In the genomic region with DNA sequence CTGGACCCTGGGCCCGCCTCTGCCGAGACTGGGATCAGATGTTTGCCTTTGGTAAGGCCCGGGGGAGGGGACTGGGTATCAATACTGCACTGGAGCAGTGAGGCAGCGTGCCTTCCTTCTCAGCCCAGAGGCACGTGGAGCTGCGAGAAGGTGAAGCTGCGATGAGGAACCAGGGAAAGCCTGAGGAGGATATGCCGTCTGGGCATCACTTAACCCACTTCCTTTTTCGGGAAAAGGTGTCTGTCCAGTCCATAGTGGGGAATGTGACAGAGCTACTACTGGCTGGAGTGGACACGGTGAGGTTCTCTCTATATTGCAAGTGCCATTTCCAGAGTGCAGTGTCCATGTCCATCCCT, we compare ENCODE assay signal across 11 mouse cellular contexts. TPM values are rescaled to one million over a fixed set of nuclear protein-coding genes. Genes with fewer than 3 reads are reported as not detected.
DNase-seq lines count a peak whose midpoint lies in the region; ATAC-seq and TF ChIP-seq lines count a peak whose summit lies in the region.
"Had no signal": no experiment of that assay in that cellular context is flagged by ENCODE, and none has a peak within 500 bp of the region (broad histone marks: within the 10 kb centered on the region; RNA-seq: fewer than 3 reads in every experiment).

No protein-coding gene starts in this region.

- TF ChIP-seq CTCF in forebrain, postnatal 0 days (IDR thresholded peaks at IDR 0.05; ENCODE audit: low read depth) = no peak
- TF ChIP-seq CTCF in liver, postnatal 0 days (IDR thresholded peaks at IDR 0.05; ENCODE audit: low read depth) = no peak

- DNase-seq in forebrain, postnatal 0 days = no peak
- DNase-seq in liver, postnatal 0 days = no peak
- no peak for DNase-seq in cerebellum, adult 11-12 months
- DNase-seq in left cerebral cortex, postnatal 36 days (ENCODE audit: low spot score in 2 of 2) = no peak
- DNase-seq: cerebellum, adult 18-20 months; kidney, adult 8-10 months had no signal

- 0 out of 2 replicates have a peak, but pooled peaks have one; percentile 8 for ATAC-seq in forebrain, embryonic 12.5 days (ENCODE audit: low FRiP score)
- ATAC-seq in forebrain, postnatal 0 days = no peak
- peak; percentile 14; the same call in 1 of the 2 replicates for ATAC-seq in liver, postnatal 0 days
- no peak for ATAC-seq in liver, embryonic 12.5 days
- peak; percentile 71 for ATAC-seq in granulocyte monocyte progenitor cell, adult 5-6 weeks (replicated peaks; ENCODE audit: poor library complexity, severe bottlenecking)
- ATAC-seq in monocyte, adult 5-6 weeks (replicated peaks; ENCODE audit: insufficient number of reproducible peaks, low FRiP score, low TSS enrichment, poor library complexity, severe bottlenecking) = 0 out of 2 replicates have a peak, but pooled peaks have one; percentile 12

- WGBS in forebrain, embryonic 12.5 days = 14% methylated on average over 10 of the region's 10 CpGs
- WGBS in forebrain, postnatal 0 days = 17% methylated on average over 10 of the region's 10 CpGs
- 7% methylated on average over 10 of the region's 10 CpGs for WGBS in liver, postnatal 0 days (ENCODE audit: insufficient replicate concordance)
- 5% methylated on average over 10 of the region's 10 CpGs for WGBS in liver, embryonic 12.5 days (ENCODE audit: insufficient replicate concordance)

- no peak for TF ChIP-seq EP300 in liver, postnatal 0 days (IDR thresholded peaks at IDR 0.05; ENCODE audit: low read depth)

- H3K4me3 ChIP-seq in forebrain, embryonic 12.5 days (replicated peaks) = no peak overlapping the region
- H3K4me3 ChIP-seq in forebrain, postnatal 0 days (ENCODE audit: low read depth, low read length) = no peak overlapping the region
- H3K4me3 ChIP-seq in liver, postnatal 0 days (ENCODE audit: low read depth, low read length) = no peak overlapping the region
- H3K4me3 ChIP-seq in liver, embryonic 12.5 days = no peak overlapping the region
- H3K4me3 ChIP-seq: neural tube, embryonic 13.5 days had no signal

- H3K4me1 ChIP-seq in forebrain, embryonic 12.5 days = peaks cover 10% of the 10 kb centered on the region; the same call in 1 of the 2 replicates
- H3K4me1 ChIP-seq in forebrain, postnatal 0 days (ENCODE audit: insufficient read depth) = no peaks in the 10 kb centered on the region
- H3K4me1 ChIP-seq in liver, postnatal 0 days (ENCODE audit: insufficient read depth) = peaks cover 12% of the 10 kb centered on the region
- 0 out of 2 replicates have a peak, but pooled peaks cover 13% of the 10 kb centered on the region for H3K4me1 ChIP-seq in liver, embryonic 12.5 days

- peaks cover 51% of the 10 kb centered on the region for H3K27me3 ChIP-seq in forebrain, embryonic 12.5 days
- peaks cover 32% of the 10 kb centered on the region for H3K27me3 ChIP-seq in forebrain, postnatal 0 days (ENCODE audit: insufficient read depth, low read length)
- H3K27me3 ChIP-seq in liver, postnatal 0 days (ENCODE audit: insufficient read depth, low read length) = peaks cover 51% of the 10 kb centered on the region
- peaks cover 80% of the 10 kb centered on the region for H3K27me3 ChIP-seq in liver, embryonic 12.5 days (replicated peaks)

- H3K4me2 ChIP-seq in forebrain, embryonic 12.5 days = no peak overlapping the region
- H3K4me2 ChIP-seq in forebrain, postnatal 0 days (ENCODE audit: low read depth) = no peak overlapping the region
- no peak overlapping the region for H3K4me2 ChIP-seq in liver, postnatal 0 days (ENCODE audit: low read depth, low read length)
- H3K4me2 ChIP-seq in liver, embryonic 12.5 days = no peak overlapping the region
- H3K4me2 ChIP-seq: neural tube, embryonic 13.5 days had no signal

- H3K27ac ChIP-seq in forebrain, embryonic 12.5 days = no peak overlapping the region
- H3K27ac ChIP-seq in forebrain, postnatal 0 days (ENCODE audit: low read depth, low read length) = no peak overlapping the region
- H3K27ac ChIP-seq in liver, postnatal 0 days (ENCODE audit: low read depth) = no peak overlapping the region
- no peak overlapping the region for H3K27ac ChIP-seq in liver, embryonic 12.5 days
- H3K27ac ChIP-seq: neural tube, embryonic 13.5 days had no signal

- H3K9me3 ChIP-seq in forebrain, embryonic 12.5 days = no peaks in the 10 kb centered on the region
- no peaks in the 10 kb centered on the region for H3K9me3 ChIP-seq in forebrain, postnatal 0 days (ENCODE audit: low read length)
- H3K9me3 ChIP-seq in liver, postnatal 0 days (ENCODE audit: low read length) = no peaks in the 10 kb centered on the region
- no peaks in the 10 kb centered on the region for H3K9me3 ChIP-seq in liver, embryonic 12.5 days (replicated peaks)
- H3K9me3 ChIP-seq: neural tube, embryonic 13.5 days had no signal

- no peak overlapping the region for H3K9ac ChIP-seq in forebrain, embryonic 12.5 days
- no peak overlapping the region for H3K9ac ChIP-seq in forebrain, postnatal 0 days
- H3K9ac ChIP-seq in liver, postnatal 0 days (replicated peaks) = no peak overlapping the region
- H3K9ac ChIP-seq in liver, embryonic 12.5 days = no peak overlapping the region
- H3K9ac ChIP-seq: neural tube, embryonic 13.5 days had no signal

- intact Hi-C loops in left cerebral cortex, postnatal 36 days (cut with DNase I) = no loop called here

- H3K36me3 ChIP-seq in forebrain, embryonic 12.5 days (replicated peaks) = peaks cover 18% of the 10 kb centered on the region
- peaks cover 18% of the 10 kb centered on the region for H3K36me3 ChIP-seq in forebrain, postnatal 0 days (ENCODE audit: insufficient read depth)
- H3K36me3 ChIP-seq in liver, postnatal 0 days (replicated peaks; ENCODE audit: insufficient read depth, low read length) = no peaks in the 10 kb centered on the region; the same call in 1 of the 2 replicates
- peaks cover 9% of the 10 kb centered on the region; the same call in 1 of the 2 replicates for H3K36me3 ChIP-seq in liver, embryonic 12.5 days

RNA-seq across cellular contexts. Expression of a gene that starts 2.0 kb away (rescaled TPM):
- 0.10 and 0.28 TPM in 2 replicates for polyA plus RNA-seq in forebrain, embryonic 12.5 days (2016; fragmentation: Nextera tagmentation; extraction: Ambion mirVana)
- total RNA-seq in forebrain, postnatal 0 days (2014; rRNA removed) = 0.08 and 0.33 TPM in 2 replicates
- polyA plus RNA-seq in forebrain, postnatal 0 days (2015; fragmentation: Nextera tagmentation; extraction: Ambion mirVana) = 0.11 TPM in 2 replicates
- not detected in 2 replicates for polyA plus RNA-seq in liver, postnatal 0 days (2015; fragmentation: Nextera tagmentation; extraction: Ambion mirVana)
- polyA plus RNA-seq in liver, embryonic 12.5 days (2016; fragmentation: Nextera tagmentation; extraction: Ambion mirVana) = 0.05 and 0.10 TPM in 2 replicates
- 0.45 TPM in 1 of 2 replicates, not detected in the other for total RNA-seq in granulocyte monocyte progenitor cell, adult 5-6 weeks (2014; fragmentation: Nextera tagmentation)
- 0.69 TPM in 1 of 2 replicates, not detected in the other for total RNA-seq in granulocyte monocyte progenitor cell, adult 5-6 weeks (2017)
- total RNA-seq in monocyte, adult 5-6 weeks (2017) = not detected in 3 replicates
- 1 to 10 TPM in 1 of 2 experiments, under 1 TPM in 1; 0.39 to 1.2 TPM for total RNA-seq in left cerebral cortex, postnatal 36 days (2021)

RNA-seq across cellular contexts. Expression of a gene that starts 8.8 kb away (rescaled TPM):
- 0.14 and 0.20 TPM in 2 replicates for polyA plus RNA-seq in forebrain, embryonic 12.5 days (2016; fragmentation: Nextera tagmentation; extraction: Ambion mirVana)
- 0.14 TPM in 1 of 2 replicates, not detected in the other for total RNA-seq in forebrain, postnatal 0 days (2014; rRNA removed)
- polyA plus RNA-seq in forebrain, postnatal 0 days (2015; fragmentation: Nextera tagmentation; extraction: Ambion mirVana) = 0.08 and 0.15 TPM in 2 replicates
- polyA plus RNA-seq in liver, postnatal 0 days (2015; fragmentation: Nextera tagmentation; extraction: Ambion mirVana) = 0.05 and 0.07 TPM in 2 replicates
- 0.13 and 0.29 TPM in 2 replicates for polyA plus RNA-seq in liver, embryonic 12.5 days (2016; fragmentation: Nextera tagmentation; extraction: Ambion mirVana)
- 0.13 TPM in 1 of 2 replicates, not detected in the other for total RNA-seq in granulocyte monocyte progenitor cell, adult 5-6 weeks (2014; fragmentation: Nextera tagmentation)
- not detected in 2 replicates for total RNA-seq in granulocyte monocyte progenitor cell, adult 5-6 weeks (2017)
- 0.39 TPM in 1 of 3 replicates, not detected in the others for total RNA-seq in monocyte, adult 5-6 weeks (2017)
- total RNA-seq in left cerebral cortex, postnatal 36 days (2021) = not detected

RNA-seq across cellular contexts. Expression of a gene that starts 8.9 kb away (rescaled TPM):
- polyA plus RNA-seq in forebrain, embryonic 12.5 days (2016; fragmentation: Nextera tagmentation; extraction: Ambion mirVana) = 31.4 and 35.5 TPM in 2 replicates
- 9.2 and 10.9 TPM in 2 replicates for total RNA-seq in forebrain, postnatal 0 days (2014; rRNA removed)
- 16.1 and 21.0 TPM in 2 replicates for polyA plus RNA-seq in forebrain, postnatal 0 days (2015; fragmentation: Nextera tagmentation; extraction: Ambion mirVana)
- 14.9 and 15.0 TPM in 2 replicates for polyA plus RNA-seq in liver, postnatal 0 days (2015; fragmentation: Nextera tagmentation; extraction: Ambion mirVana)
- polyA plus RNA-seq in liver, embryonic 12.5 days (2016; fragmentation: Nextera tagmentation; extraction: Ambion mirVana) = 33.6 and 35.6 TPM in 2 replicates
- 40.4 and 47.0 TPM in 2 replicates for total RNA-seq in granulocyte monocyte progenitor cell, adult 5-6 weeks (2014; fragmentation: Nextera tagmentation)
- total RNA-seq in granulocyte monocyte progenitor cell, adult 5-6 weeks (2017) = 25.8 and 36.7 TPM in 2 replicates
- 1.3 to 5.1 TPM (median 1.6 TPM) in 3 replicates for total RNA-seq in monocyte, adult 5-6 weeks (2017)
- 10 to 100 TPM in 1 of 2 experiments, 1 to 10 TPM in 1; 9.2 to 10.6 TPM for total RNA-seq in left cerebral cortex, postnatal 36 days (2021)

RNA-seq across cellular contexts. Expression of a gene that starts 9.9 kb away (rescaled TPM):
- 3.9 and 4.2 TPM in 2 replicates for polyA plus RNA-seq in forebrain, embryonic 12.5 days (2016; fragmentation: Nextera tagmentation; extraction: Ambion mirVana)
- 70.7 and 75.8 TPM in 2 replicates for total RNA-seq in forebrain, postnatal 0 days (2014; rRNA removed)
- 7.9 and 8.1 TPM in 2 replicates for polyA plus RNA-seq in forebrain, postnatal 0 days (2015; fragmentation: Nextera tagmentation; extraction: Ambion mirVana)
- polyA plus RNA-seq in liver, postnatal 0 days (2015; fragmentation: Nextera tagmentation; extraction: Ambion mirVana) = 0.04 and 0.06 TPM in 2 replicates
- polyA plus RNA-seq in liver, embryonic 12.5 days (2016; fragmentation: Nextera tagmentation; extraction: Ambion mirVana) = 0.06 and 0.20 TPM in 2 replicates
- not detected in 2 replicates for total RNA-seq in granulocyte monocyte progenitor cell, adult 5-6 weeks (2014; fragmentation: Nextera tagmentation)
- not detected in 2 replicates for total RNA-seq in granulocyte monocyte progenitor cell, adult 5-6 weeks (2017)
- 1.6 TPM in 1 of 3 replicates, not detected in the others for total RNA-seq in monocyte, adult 5-6 weeks (2017)
- total RNA-seq in left cerebral cortex, postnatal 36 days (2021) = 10 to 100 TPM; 21.5 to 24.9 TPM

RNA-seq across cellular contexts. Expression of a gene that starts 13.2 kb away (rescaled TPM):
- polyA plus RNA-seq in forebrain, embryonic 12.5 days (2016; fragmentation: Nextera tagmentation; extraction: Ambion mirVana) = 2,431 and 2,450 TPM in 2 replicates
- 432 and 445 TPM in 2 replicates for total RNA-seq in forebrain, postnatal 0 days (2014; rRNA removed)
- polyA plus RNA-seq in forebrain, postnatal 0 days (2015; fragmentation: Nextera tagmentation; extraction: Ambion mirVana) = 656 and 790 TPM in 2 replicates
- 209 and 225 TPM in 2 replicates for polyA plus RNA-seq in liver, postnatal 0 days (2015; fragmentation: Nextera tagmentation; extraction: Ambion mirVana)
- polyA plus RNA-seq in liver, embryonic 12.5 days (2016; fragmentation: Nextera tagmentation; extraction: Ambion mirVana) = 766 and 777 TPM in 2 replicates
- 721 and 802 TPM in 2 replicates for total RNA-seq in granulocyte monocyte progenitor cell, adult 5-6 weeks (2014; fragmentation: Nextera tagmentation)
- 568 and 716 TPM in 2 replicates for total RNA-seq in granulocyte monocyte progenitor cell, adult 5-6 weeks (2017)
- 23.3 to 49.4 TPM (median 23.9 TPM) in 3 replicates for total RNA-seq in monocyte, adult 5-6 weeks (2017)
- 10 to 100 TPM; 76.9 to 88.1 TPM for total RNA-seq in left cerebral cortex, postnatal 36 days (2021)

Comparison
In these comparisons a context has a peak if more than half of its experiments do, and no peak if none do; other contexts are left out.
1. ATAC-seq: peak in forebrain, embryonic 12.5 days (single experiment), liver, postnatal 0 days (single experiment), granulocyte monocyte progenitor cell, adult 5-6 weeks (single experiment) and monocyte, adult 5-6 weeks (single experiment); none in forebrain, postnatal 0 days (single experiment) and liver, embryonic 12.5 days (single experiment).